Mouse (Mus musculus) lung, embryonic 14.5 days (tissue): ENCODE results near the gene Rnaseh2a. TPM values are rescaled to one million over a fixed set of nuclear protein-coding genes. Genes with fewer than 3 reads are reported as not detected.

Experiments used
- ATAC-seq: fragments of 200-750 bp; cut with Nextera tagmentation; 2 replicates; pipeline ENCODE4 v1.8.0; 2017; ENCODE audit warnings: mild to moderate bottlenecking, moderate TSS enrichment, moderate library complexity; ENCODE audit not compliant: insufficient read depth
- DNase-seq: peaks from one replicate; pipeline ENCODE4 v3.0.0-alpha.2; 2015
- H3K27ac ChIP-seq: fragments of 300-500 bp; sonication (generic); 2 replicates; pipeline ENCODE4 v1.5.1; 2014; ENCODE audit warnings: low read depth, mild to moderate bottlenecking, moderate library complexity
- H3K27me3 ChIP-seq: fragments of 300-500 bp; sonication (generic); 2 replicates; pipeline ENCODE4 v1.6.1; 2014; ENCODE audit warnings: low read length, control low read depth; ENCODE audit not compliant: insufficient read depth
- H3K36me3 ChIP-seq: fragments of 300-500 bp; sonication (generic); 2 replicates; pipeline ENCODE4 v1.6.1; 2014; ENCODE audit warnings: control low read depth; ENCODE audit not compliant: insufficient read depth
- H3K4me1 ChIP-seq: fragments of 300-500 bp; sonication (generic); 2 replicates; pipeline ENCODE4 v1.6.1; 2014; ENCODE audit warnings: antibody characterized with exemption, control low read depth; ENCODE audit not compliant: insufficient read depth
- H3K4me2 ChIP-seq: fragments of 300-500 bp; sonication (generic); 2 replicates; pipeline ENCODE4 v1.6.1; 2014; ENCODE audit warnings: mild to moderate bottlenecking
- H3K4me3 ChIP-seq: fragments of 300-500 bp; sonication (generic); 2 replicates; pipeline ENCODE4 v1.5.1; 2014; ENCODE audit warnings: low read depth, low read length
- H3K9ac ChIP-seq: fragments of 300-500 bp; sonication (generic); 2 replicates; pipeline ENCODE4 v1.6.1; 2014
- H3K9me3 ChIP-seq: fragments of 300-500 bp; sonication (generic); 2 replicates; pipeline ENCODE4 v1.6.1; 2016; ENCODE audit warnings: low read depth, low read length, control low read depth
- CTCF ChIP-seq: IDR thresholded peaks from 2 replicates; pipeline ENCODE4 v1.5.1; 2016; ENCODE audit warnings: antibody characterized with exemption, low read depth
- WGBS: fragments of 180-500 bp; shearing (Covaris S2); extraction: QIAGEN DNeasy Blood & Tissue Kit; methylation state at CpG from one replicate; pipeline ENCODE4 v1.1.7; 2014; 5-methylcytosine and 5-hydroxymethylcytosine counted together
- polyA plus RNA-seq: library from polyadenylated mRNA; unstranded; fragments of >200 nt; fragmentation: Nextera tagmentation; extraction: Ambion mirVana; gene quantifications from 2 replicates; pipeline ENCODE4 v1.2.1, GENCODE M21; 2014

Rnaseh2a gene
- polyA plus RNA-seq, 1 experiment from 2014 or later = 121 TPM

- Histone ChIP-seq H3K4me1 (0 out of 2 replicates have a peak, but pooled peaks cover 6% of the 10 kb centered on the region), H3K9ac (no peak overlapping the region), H3K27ac (no peak overlapping the region), H3K36me3 (no peaks in the 10 kb centered on the region), H3K9me3 (0 out of 2 replicates have a peak, but pooled peaks cover 5% of the 10 kb centered on the region), H3K27me3 (peaks cover 49% of the 10 kb centered on the region), H3K4me2 (peak overlapping the region; percentile 74; the same call in 1 of the 2 replicates), H3K4me3 (peak overlapping the region; percentile 42)
- 24% methylated on average over 4 of the region's 4 CpGs for WGBS
- TF ChIP-seq CTCF = peak; percentile 44; the same call in 1 of the 2 replicates
- ATAC-seq (no peak), DNase-seq (peak; percentile 56)
Observed at GRCm38 (mm10) chr8:84913960-84914359, 55.6 kb downstream of the Rnaseh2a start.

- Histone ChIP-seq H3K4me3 (peak overlapping the region; percentile 42), H3K27me3 (peaks cover 47% of the 10 kb centered on the region), H3K4me1 (0 out of 2 replicates have a peak, but pooled peaks cover 6% of the 10 kb centered on the region), H3K27ac (no peak overlapping the region), H3K36me3 (no peaks in the 10 kb centered on the region), H3K9me3 (0 out of 2 replicates have a peak, but pooled peaks cover 5% of the 10 kb centered on the region), H3K9ac (peak overlapping the region; percentile 39), H3K4me2 (peak overlapping the region; percentile 74)
- WGBS = 8% methylated on average over 9 of the region's 9 CpGs
- TF ChIP-seq CTCF = no peak
- DNase-seq (no peak), ATAC-seq (no peak)
Observed at GRCm38 (mm10) chr8:84913502-84913900, 56.1 kb downstream of the Rnaseh2a start.

- WGBS = 1% methylated on average over 55 of the region's 55 CpGs
- H3K9ac ChIP-seq = peak overlapping the region; percentile 39
- H3K36me3 ChIP-seq = no peaks in the 10 kb centered on the region
- no peak for TF ChIP-seq CTCF
- DNase-seq (peak; percentile 78), ATAC-seq (peak; percentile 39; the same call in 1 of the 2 replicates)
- no peak overlapping the region for H3K27ac ChIP-seq
- peak overlapping the region; percentile 74 for H3K4me2 ChIP-seq
- H3K4me3 ChIP-seq = peak overlapping the region; percentile 42
- H3K4me1 ChIP-seq = 0 out of 2 replicates have a peak, but pooled peaks cover 6% of the 10 kb centered on the region
- peaks cover 42% of the 10 kb centered on the region for H3K27me3 ChIP-seq
- H3K9me3 ChIP-seq = 0 out of 2 replicates have a peak, but pooled peaks cover 5% of the 10 kb centered on the region
Observed at GRCm38 (mm10) chr8:84912895-84913501, 56.6 kb downstream of the Rnaseh2a start.

- Histone ChIP-seq H3K4me2 (peak overlapping the region; percentile 74), H3K36me3 (no peaks in the 10 kb centered on the region)
- no peak for ATAC-seq
Observed at GRCm38 (mm10) chr8:84912391-84912790, 57.2 kb downstream of the Rnaseh2a start.

GRCm38 (mm10) chr8:84911854-84912253 is 57.7 kb downstream of the Rnaseh2a start:
- H3K4me1 ChIP-seq = 0 out of 2 replicates have a peak, but pooled peaks cover 6% of the 10 kb centered on the region
- DNase-seq = no peak
- no peak overlapping the region for H3K9ac ChIP-seq
- no peak for ATAC-seq
- 0 out of 2 replicates have a peak, but pooled peaks cover 5% of the 10 kb centered on the region for H3K9me3 ChIP-seq
- WGBS = 82% methylated on average over 9 of the region's 9 CpGs
- TF ChIP-seq CTCF = no peak
- H3K27ac ChIP-seq = no peak overlapping the region
- H3K4me2 ChIP-seq = no peak overlapping the region
- H3K27me3 ChIP-seq = peaks cover 37% of the 10 kb centered on the region
- H3K36me3 ChIP-seq = no peaks in the 10 kb centered on the region
- no peak overlapping the region for H3K4me3 ChIP-seq

More at GRCm38 (mm10) chr8:84912391-84912790, 57.2 kb downstream of the Rnaseh2a start:
- H3K9ac ChIP-seq = peak overlapping the region; percentile 39; the same call in 1 of the 2 replicates
- peaks cover 37% of the 10 kb centered on the region for H3K27me3 ChIP-seq
- WGBS = 18% methylated on average over 27 of the region's 27 CpGs
- H3K9me3 ChIP-seq = 0 out of 2 replicates have a peak, but pooled peaks cover 5% of the 10 kb centered on the region
- peak overlapping the region; percentile 42 for H3K4me3 ChIP-seq
- no peak overlapping the region for H3K27ac ChIP-seq
- no peak for DNase-seq
- 0 out of 2 replicates have a peak, but pooled peaks cover 6% of the 10 kb centered on the region for H3K4me1 ChIP-seq
- TF ChIP-seq CTCF = no peak

GRCm38 (mm10) chr8:84910551-84910950 is 59.0 kb downstream of the Rnaseh2a start:
- DNase-seq (no peak), ATAC-seq (no peak)
- H3K4me3 ChIP-seq = no peak overlapping the region
- H3K27me3 ChIP-seq = peaks cover 37% of the 10 kb centered on the region
- no peaks in the 10 kb centered on the region for H3K36me3 ChIP-seq
- H3K27ac ChIP-seq = no peak overlapping the region
- no peak for TF ChIP-seq CTCF
- 76% methylated on average over 6 of the region's 6 CpGs for WGBS
- H3K4me2 ChIP-seq = no peak overlapping the region
- H3K9ac ChIP-seq = no peak overlapping the region
- 0 out of 2 replicates have a peak, but pooled peaks cover 5% of the 10 kb centered on the region for H3K9me3 ChIP-seq
- 0 out of 2 replicates have a peak, but pooled peaks cover 6% of the 10 kb centered on the region for H3K4me1 ChIP-seq

GRCm38 (mm10) chr8:84909949-84910348 is 59.6 kb downstream of the Rnaseh2a start:
- TF ChIP-seq CTCF = no peak
- peaks cover 37% of the 10 kb centered on the region for H3K27me3 ChIP-seq
- WGBS = 61% methylated on average over 5 of the region's 5 CpGs
- peak overlapping the region; percentile 93 for H3K4me2 ChIP-seq
- H3K4me3 ChIP-seq = no peak overlapping the region
- ATAC-seq (no peak), DNase-seq (no peak)
- H3K36me3 ChIP-seq = no peaks in the 10 kb centered on the region
- H3K27ac ChIP-seq = no peak overlapping the region
- H3K9ac ChIP-seq = no peak overlapping the region
- H3K9me3 ChIP-seq = 0 out of 2 replicates have a peak, but pooled peaks cover 5% of the 10 kb centered on the region
- 0 out of 2 replicates have a peak, but pooled peaks cover 6% of the 10 kb centered on the region for H3K4me1 ChIP-seq
